Mouse (Mus musculus) embryonic facial prominence, embryonic 14.5 days (tissue): ENCODE results near the gene Btd. TPM values are rescaled to one million over a fixed set of nuclear protein-coding genes. Genes with fewer than 3 reads are reported as not detected.

Experiments used
- ATAC-seq: fragments of 200-750 bp; cut with Nextera tagmentation; 2 replicates; pipeline ENCODE4 v1.8.0; 2017; ENCODE audit warnings: low read depth, moderate number of reproducible peaks, moderate TSS enrichment
- DNase-seq: peaks from one replicate; pipeline ENCODE4 v3.0.0-alpha.2; 2015; ENCODE audit warnings: low spot score
- H3K27ac ChIP-seq: fragments of 300-500 bp; sonication (generic); replicated peaks from 2 replicates; pipeline ENCODE4 v1.5.1; 2014; ENCODE audit warnings: low read depth, mild to moderate bottlenecking, low read length, moderate library complexity
- H3K27me3 ChIP-seq: fragments of 300-500 bp; sonication (generic); replicated peaks from 2 replicates; pipeline ENCODE4 v1.6.1; 2014; ENCODE audit warnings: low read length; ENCODE audit not compliant: control insufficient read depth, insufficient read depth
- H3K36me3 ChIP-seq: fragments of 300-500 bp; sonication (generic); 2 replicates; pipeline ENCODE4 v1.6.1; 2014; ENCODE audit warnings: low read length, mixed read lengths; ENCODE audit not compliant: control insufficient read depth, insufficient read depth
- H3K4me1 ChIP-seq: fragments of 300-500 bp; sonication (generic); 2 replicates; pipeline ENCODE4 v1.6.1; 2014; ENCODE audit warnings: antibody characterized with exemption, low read length; ENCODE audit not compliant: control insufficient read depth, insufficient read depth
- H3K4me2 ChIP-seq: fragments of 300-500 bp; sonication (generic); 2 replicates; pipeline ENCODE4 v1.6.1; 2014; ENCODE audit warnings: low read depth, mild to moderate bottlenecking, low read length, moderate library complexity, mixed read lengths
- H3K4me3 ChIP-seq: fragments of 300-500 bp; sonication (generic); 2 replicates; pipeline ENCODE4 v1.5.1; 2014; ENCODE audit warnings: low read depth, mild to moderate bottlenecking, low read length
- H3K9ac ChIP-seq: fragments of 300-500 bp; sonication (generic); 2 replicates; pipeline ENCODE4 v1.6.1; 2014; ENCODE audit warnings: low read depth, mild to moderate bottlenecking, low read length, moderate library complexity, mixed read lengths
- H3K9me3 ChIP-seq: fragments of 300-500 bp; sonication (generic); 2 replicates; pipeline ENCODE4 v1.6.1; 2016; ENCODE audit warnings: low read length; ENCODE audit not compliant: control insufficient read depth
- WGBS: fragments of 180-500 bp; shearing (Covaris S2); extraction: QIAGEN DNeasy Blood & Tissue Kit; methylation state at CpG from one replicate; pipeline ENCODE4 v1.1.7; 2014; 5-methylcytosine and 5-hydroxymethylcytosine counted together
- polyA plus RNA-seq: library from polyadenylated mRNA; unstranded; fragments of >200 nt; fragmentation: Nextera tagmentation; extraction: Ambion mirVana; gene quantifications from 2 replicates; pipeline ENCODE4 v1.2.1, GENCODE M21; 2014

Btd gene
- polyA plus RNA-seq, 1 experiment from 2014 or later: 30.3 TPM

DNA sequence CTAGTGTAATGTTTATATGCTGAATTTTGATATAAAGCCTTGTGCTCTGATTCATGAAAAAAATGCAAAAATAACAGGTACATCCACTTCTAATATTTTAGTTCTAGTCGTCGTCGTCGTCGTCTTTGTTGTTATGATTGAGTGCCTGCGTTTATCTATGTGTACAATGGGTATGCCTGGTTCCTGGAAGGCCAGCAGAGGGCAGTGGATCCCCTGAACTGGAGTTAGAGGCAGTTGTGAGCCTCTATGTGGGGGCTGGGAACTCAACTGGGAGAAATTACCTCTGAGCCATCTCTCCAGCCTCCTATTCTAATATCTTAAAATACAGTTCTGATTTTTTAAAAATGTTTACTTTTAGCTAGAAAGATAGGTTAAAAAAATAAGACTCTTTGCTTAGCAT lies 35.3 kb upstream of the Btd start:
- no peaks in the 10 kb centered on the region for H3K9me3 ChIP-seq
- ATAC-seq: no peak
- no peak overlapping the region for H3K27ac ChIP-seq
- H3K4me1 ChIP-seq: no peaks in the 10 kb centered on the region
- no peak overlapping the region for H3K9ac ChIP-seq
- no peak for DNase-seq
- H3K4me2 ChIP-seq: no peak overlapping the region
- H3K4me3 ChIP-seq: no peak overlapping the region
- no peaks in the 10 kb centered on the region for H3K27me3 ChIP-seq
- 61% methylated on average over 6 of the region's 6 CpGs for WGBS
- no peaks in the 10 kb centered on the region for H3K36me3 ChIP-seq

GRCm38 (mm10) chr14:31611986-31612385 lies 28.8 kb upstream of the Btd start:
- ATAC-seq: no peak
- Histone ChIP-seq H3K9ac (no peak overlapping the region), H3K27me3 (no peaks in the 10 kb centered on the region), H3K9me3 (no peaks in the 10 kb centered on the region), H3K27ac (no peak overlapping the region), H3K36me3 (0 out of 2 replicates have a peak, but pooled peaks cover 6% of the 10 kb centered on the region), H3K4me2 (no peak overlapping the region), H3K4me1 (no peaks in the 10 kb centered on the region), H3K4me3 (no peak overlapping the region)
- 61% methylated on average over 4 of the region's 4 CpGs for WGBS
- DNase-seq: no peak

DNA sequence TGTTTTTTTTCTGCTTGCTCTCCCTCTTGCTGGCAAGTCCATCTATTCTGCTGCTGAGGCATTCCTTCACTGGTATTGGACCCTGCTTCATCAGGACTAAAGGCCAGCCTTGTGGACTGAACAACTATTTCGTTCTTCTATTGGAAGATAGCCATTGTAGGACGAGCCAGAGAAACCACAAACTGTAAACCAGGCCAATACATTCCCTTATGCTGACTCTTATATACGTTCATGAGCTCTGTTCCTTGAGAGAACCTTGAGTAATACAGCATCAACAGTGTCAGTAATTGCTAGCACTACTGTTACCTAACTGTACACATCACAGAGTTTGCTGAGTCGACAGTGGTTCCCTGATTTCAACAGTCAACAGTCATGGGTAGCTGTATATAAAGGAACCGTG lies 27.2 kb upstream of the Btd start:
- no peak overlapping the region for H3K27ac ChIP-seq
- H3K9me3 ChIP-seq: no peaks in the 10 kb centered on the region
- H3K36me3 ChIP-seq: 0 out of 2 replicates have a peak, but pooled peaks cover 6% of the 10 kb centered on the region
- no peaks in the 10 kb centered on the region for H3K27me3 ChIP-seq
- H3K4me2 ChIP-seq: no peak overlapping the region
- WGBS: 73% methylated on average over 5 of the region's 5 CpGs
- H3K4me1 ChIP-seq: no peaks in the 10 kb centered on the region
- ATAC-seq: no peak
- no peak overlapping the region for H3K4me3 ChIP-seq
- DNase-seq: no peak
- H3K9ac ChIP-seq: no peak overlapping the region

GRCm38 (mm10) chr14:31617204-31617603 lies 23.6 kb upstream of the Btd start:
- Histone ChIP-seq H3K4me1 (no peaks in the 10 kb centered on the region), H3K9me3 (no peaks in the 10 kb centered on the region), H3K4me3 (no peak overlapping the region), H3K36me3 (0 out of 2 replicates have a peak, but pooled peaks cover 6% of the 10 kb centered on the region), H3K27ac (no peak overlapping the region), H3K9ac (no peak overlapping the region), H3K27me3 (no peaks in the 10 kb centered on the region), H3K4me2 (no peak overlapping the region)
- ATAC-seq (no peak), DNase-seq (no peak)
- 78% methylated on average over 9 of the region's 9 CpGs for WGBS

DNA sequence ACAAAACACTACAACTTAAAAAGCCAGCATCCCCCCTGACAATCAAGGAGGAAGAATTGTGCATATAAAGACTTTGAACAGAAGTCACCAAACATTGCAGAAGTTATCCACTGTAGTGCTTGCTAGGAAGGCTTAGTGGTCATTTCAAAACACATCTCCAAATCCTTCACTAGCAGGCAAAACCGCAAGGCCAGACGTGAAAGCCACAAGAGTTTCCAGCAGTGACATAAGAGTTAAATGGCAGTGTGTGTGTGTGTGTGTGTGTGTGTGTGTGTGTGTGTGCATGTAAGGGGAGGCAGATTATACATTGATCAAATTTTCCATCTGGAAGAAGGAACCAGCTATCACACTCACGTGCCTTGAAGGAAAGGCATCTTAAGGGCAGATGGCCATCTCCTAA lies 22.8 kb upstream of the Btd start:
- DNase-seq (no peak), ATAC-seq (no peak)
- Histone ChIP-seq H3K4me3 (no peak overlapping the region), H3K27me3 (no peaks in the 10 kb centered on the region), H3K9ac (no peak overlapping the region), H3K4me2 (no peak overlapping the region), H3K27ac (no peak overlapping the region), H3K4me1 (no peaks in the 10 kb centered on the region), H3K9me3 (no peaks in the 10 kb centered on the region), H3K36me3 (0 out of 2 replicates have a peak, but pooled peaks cover 6% of the 10 kb centered on the region)
- WGBS: 71% methylated on average over 3 of the region's 3 CpGs

DNA sequence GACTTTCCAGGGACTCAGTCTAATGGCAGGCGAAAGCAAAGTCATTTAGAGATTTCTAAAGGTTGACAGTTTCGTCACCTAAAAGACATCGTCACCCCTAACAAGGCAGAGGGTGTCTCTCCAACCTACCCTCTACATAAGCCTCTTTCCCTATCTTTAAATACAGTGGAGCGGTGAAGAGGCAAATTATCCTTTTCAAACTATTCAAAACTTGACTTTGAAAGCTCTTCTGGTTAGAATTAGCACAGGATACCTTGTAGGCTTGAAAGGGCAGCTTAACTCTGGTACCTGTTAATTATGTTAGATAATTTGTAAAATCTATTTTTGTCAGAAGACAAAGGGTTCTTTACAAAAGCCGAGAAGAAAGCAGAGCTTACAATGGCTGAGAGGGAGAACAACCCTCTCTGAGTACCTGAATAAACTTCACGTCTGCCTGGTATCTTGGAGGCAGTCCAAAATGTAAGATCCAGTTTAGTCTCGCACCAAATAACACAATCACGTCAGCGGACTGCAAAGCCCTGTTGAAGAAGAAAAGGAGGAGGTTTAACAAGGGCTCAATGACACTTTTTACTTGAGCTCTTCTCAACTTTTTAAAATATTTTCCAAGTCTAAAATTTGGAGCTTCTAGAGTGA lies 20.1 kb upstream of the Btd start:
- ATAC-seq: peak; percentile 84; the same call in 1 of the 2 replicates
- Histone ChIP-seq H3K9me3 (no peaks in the 10 kb centered on the region), H3K36me3 (0 out of 2 replicates have a peak, but pooled peaks cover 7% of the 10 kb centered on the region), H3K9ac (no peak overlapping the region), H3K4me1 (no peaks in the 10 kb centered on the region), H3K27me3 (no peaks in the 10 kb centered on the region), H3K4me3 (no peak overlapping the region), H3K27ac (no peak overlapping the region), H3K4me2 (no peak overlapping the region)
- peak; percentile 73 for DNase-seq
- 64% methylated on average over 9 of the region's 9 CpGs for WGBS

GRCm38 (mm10) chr14:31622748-31623147 lies 18.1 kb upstream of the Btd start:
- H3K27ac ChIP-seq: no peak overlapping the region
- no peak overlapping the region for H3K9ac ChIP-seq
- H3K4me2 ChIP-seq: no peak overlapping the region
- WGBS: 83% methylated on average over 12 of the region's 12 CpGs
- no peaks in the 10 kb centered on the region for H3K27me3 ChIP-seq
- DNase-seq (no peak), ATAC-seq (no peak)
- H3K36me3 ChIP-seq: 0 out of 2 replicates have a peak, but pooled peaks cover 4% of the 10 kb centered on the region
- no peaks in the 10 kb centered on the region for H3K9me3 ChIP-seq
- no peak overlapping the region for H3K4me3 ChIP-seq
- no peaks in the 10 kb centered on the region for H3K4me1 ChIP-seq

GRCm38 (mm10) chr14:31630677-31631076 lies 10.2 kb upstream of the Btd start:
- ATAC-seq (no peak), DNase-seq (peak; percentile 14)
- H3K27ac ChIP-seq: no peak overlapping the region
- no peaks in the 10 kb centered on the region for H3K4me1 ChIP-seq
- no peak overlapping the region for H3K9ac ChIP-seq
- H3K9me3 ChIP-seq: no peaks in the 10 kb centered on the region
- WGBS: 74% methylated on average over 7 of the region's 7 CpGs
- no peaks in the 10 kb centered on the region for H3K36me3 ChIP-seq
- no peaks in the 10 kb centered on the region for H3K27me3 ChIP-seq
- H3K4me3 ChIP-seq: no peak overlapping the region
- no peak overlapping the region for H3K4me2 ChIP-seq

DNA sequence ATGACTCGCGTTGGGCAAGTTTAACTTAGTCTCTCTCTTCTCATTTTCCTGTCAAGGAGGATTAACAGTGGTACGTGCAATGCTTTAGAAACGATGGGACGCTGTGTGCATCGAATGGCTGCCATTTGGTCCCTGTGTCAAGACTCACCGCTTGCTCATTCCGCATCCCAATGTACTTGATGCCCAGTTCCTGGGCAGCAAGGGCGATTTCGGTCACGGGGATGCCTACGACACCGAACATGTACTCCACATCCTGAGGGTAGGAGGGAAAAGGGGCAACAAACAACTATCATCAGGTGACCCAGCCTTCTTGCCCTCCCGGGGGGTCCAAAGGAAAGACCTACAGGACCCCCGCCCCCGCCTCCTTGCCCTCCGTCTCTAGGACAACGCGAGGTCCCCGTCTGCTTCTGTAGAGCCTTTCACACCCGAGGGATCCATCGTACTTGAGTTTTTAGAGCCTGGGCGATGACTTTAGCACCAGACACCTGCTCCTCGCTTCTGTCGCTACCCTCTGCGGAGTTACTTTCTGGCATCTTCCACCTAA lies 410 bp upstream of the Btd start, which contains the start of gene Gm49387:
Gm49387 (minus strand) TSS at position 533 of the 544 bp plus-strand sequence.
- Histone ChIP-seq H3K9ac (peak within 1 kb of the TSS; percentile 66), H3K4me3 (peak within 1 kb of the TSS; percentile 62), H3K4me2 (peak within 1 kb of the TSS; percentile 95), H3K27me3 (no peaks in the 10 kb centered on the region), H3K36me3 (no peaks in the 10 kb centered on the region), H3K9me3 (no peaks in the 10 kb centered on the region), H3K27ac (peak within 1 kb of the TSS; percentile 89), H3K4me1 (peaks cover 12% of the 10 kb centered on the region; the same call in 1 of the 2 replicates)
- DNase-seq (no peak), ATAC-seq (peak; percentile 31)
- WGBS: 4% methylated on average over 18 of the region's 26 CpGs
